Mouse (Mus musculus) spleen, adult 18-20 months (tissue): ENCODE measurements around the gene Ndufaf1.

Source experiments
- DNase-seq, 2 experiments: peaks; one replicate each; pipeline ENCODE4 v3.0.0; 2022; ENCODE audit warnings: mixed read lengths in 2 of 2

Gene Ndufaf1

DNA sequence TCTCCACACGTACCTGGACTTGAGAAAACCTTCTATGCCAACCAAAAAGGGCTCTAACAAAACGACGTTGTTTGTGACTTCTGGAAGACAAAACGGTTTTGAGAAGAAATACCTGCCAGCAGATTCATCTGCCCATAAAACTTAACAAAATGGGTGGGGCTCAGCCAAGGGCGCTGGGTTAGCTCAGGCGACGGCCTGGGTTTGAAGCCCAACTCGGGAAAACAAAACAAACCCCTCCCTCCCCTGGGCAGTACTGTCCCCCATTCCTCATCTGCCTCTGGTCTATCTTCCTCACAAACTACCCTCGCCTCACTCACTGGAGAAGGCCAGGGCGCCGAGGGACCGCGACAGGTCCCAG lies 44.8 kb downstream of the Ndufaf1 start:
- DNase-seq: no peak

DNA sequence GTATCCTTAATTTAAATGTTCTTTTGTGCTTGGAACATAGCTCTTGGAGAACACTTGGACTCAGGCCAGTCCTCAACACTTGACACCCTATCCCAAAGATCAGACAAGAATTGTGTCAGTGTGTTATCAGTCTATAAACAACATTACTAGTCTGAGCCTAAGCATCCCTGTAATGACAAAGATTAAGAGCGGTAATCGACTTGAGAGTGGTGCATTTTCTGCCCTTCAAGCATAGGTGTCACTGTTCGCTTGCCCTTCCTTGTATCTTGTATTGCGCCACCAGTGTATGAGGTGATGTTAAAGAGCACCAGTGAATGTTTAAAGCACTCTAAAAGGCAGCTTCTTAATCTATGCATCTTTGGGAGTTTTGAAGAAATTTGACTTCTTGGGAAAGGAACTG lies 55.6 kb downstream of the Ndufaf1 start:
- DNase-seq: no peak
